Mouse (Mus musculus) erythroblast, embryonic 14.5 days (primary cell): ENCODE data around the gene Kat5.

Experiments used
- GATA1 ChIP-seq: IDR thresholded peaks from 2 replicates; pipeline ENCODE4 v1.6.1; 2012; ENCODE audit warnings: low read length, inconsistent platforms, mixed read lengths
- TAL1 ChIP-seq: IDR thresholded peaks from 3 replicates; pipeline ENCODE4 v1.6.1; 2012; ENCODE audit warnings: low read length, inconsistent platforms, mixed read lengths

- TF ChIP-seq GATA1, result no peak
- TF ChIP-seq TAL1, result no peak
Observed at GRCm38 (mm10) chr19:5568470-5569140, 41.4 kb downstream of the Kat5 start.
